Mouse (Mus musculus) olfactory bulb, adult 2 months (tissue): ENCODE measurements at regions not wholly inside any gene's neighbourhood (a gene's known extent, or its start where the extent isn't known, plus 50 kb on each side); places are given as distances from the start of the nearest gene placed in this dataset.

Experiments used
- H3K27ac ChIP-seq: fragments of 200-500 bp; 2 replicates; pipeline ENCODE4 v1.5.1; 2012; ENCODE audit warnings: low read depth, low read length; ENCODE audit not compliant: insufficient read depth
- H3K4me1 ChIP-seq: fragments of 200-500 bp; 2 replicates; pipeline ENCODE4 v1.6.1; 2012; ENCODE audit warnings: low read length; ENCODE audit not compliant: control insufficient read depth, insufficient read depth
- H3K4me3 ChIP-seq: fragments of 200-500 bp; 2 replicates; pipeline ENCODE4 v1.5.1; 2012; ENCODE audit warnings: mild to moderate bottlenecking, low read depth, low read length, moderate library complexity; ENCODE audit not compliant: insufficient read depth
- CTCF ChIP-seq: fragments of 200-500 bp; IDR thresholded peaks from 2 replicates; pipeline ENCODE4 v1.5.1; 2012; ENCODE audit warnings: low read depth, mild to moderate bottlenecking, low read length, moderate library complexity; ENCODE audit not compliant: insufficient read depth
- POLR2A ChIP-seq: fragments of 200-500 bp; IDR thresholded peaks from 2 replicates; pipeline ENCODE4 v1.6.1; 2012; ENCODE audit warnings: mild to moderate bottlenecking, low read depth, low read length, moderate library complexity; ENCODE audit not compliant: insufficient read depth
- WGBS: fragments of 180-500 bp; shearing (Covaris S2); methylation state at CpG from one replicate; pipeline ENCODE4 v1.1.7; 2018; 5-methylcytosine and 5-hydroxymethylcytosine counted together

DNA sequence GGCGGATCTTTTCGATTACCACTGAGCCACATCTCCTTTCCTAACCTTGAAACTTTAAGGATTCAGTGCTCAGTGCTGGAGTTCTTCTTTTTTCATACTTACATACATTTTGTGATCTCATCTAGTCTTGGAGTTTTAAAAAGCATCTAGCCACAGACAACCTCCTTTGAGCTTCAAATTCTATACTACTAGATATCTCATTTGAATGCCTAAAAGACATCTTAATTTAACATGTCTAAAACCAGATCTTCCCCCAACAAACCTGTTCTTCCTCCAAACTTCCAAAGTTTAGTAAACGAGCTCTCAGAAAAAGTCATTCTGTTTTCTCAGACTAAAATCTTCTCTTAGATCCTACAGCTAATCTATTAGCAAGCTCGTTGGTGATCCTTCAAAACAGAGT lies 2081.5 kb upstream of the Lrrc6 start:
- Histone ChIP-seq H3K4me3 (no peak overlapping the region), H3K4me1 (no peaks in the 10 kb centered on the region), H3K27ac (no peak overlapping the region)
- TF ChIP-seq POLR2A (no peak), CTCF (no peak)
- WGBS, result 88% methylated on average over 4 of the region's 4 CpGs

- Histone ChIP-seq H3K4me1 (no peaks in the 10 kb centered on the region), H3K27ac (no peak overlapping the region), H3K4me3 (no peak overlapping the region)
- TF ChIP-seq POLR2A (no peak), CTCF (no peak)
- WGBS, result 99% methylated on average over 2 of the region's 2 CpGs
These were observed 2078.8 kb upstream of the Lrrc6 start for GRCm38 (mm10) chr15:68579486-68579885.

- WGBS, result 56% methylated on average over 3 of the region's 3 CpGs
- Histone ChIP-seq H3K27ac (no peak overlapping the region), H3K4me3 (no peak overlapping the region), H3K4me1 (no peaks in the 10 kb centered on the region)
- TF ChIP-seq POLR2A, result no peak
- no peak for TF ChIP-seq CTCF
These were observed 2059.9 kb upstream of the Lrrc6 start for GRCm38 (mm10) chr15:68560654-68561053.

DNA sequence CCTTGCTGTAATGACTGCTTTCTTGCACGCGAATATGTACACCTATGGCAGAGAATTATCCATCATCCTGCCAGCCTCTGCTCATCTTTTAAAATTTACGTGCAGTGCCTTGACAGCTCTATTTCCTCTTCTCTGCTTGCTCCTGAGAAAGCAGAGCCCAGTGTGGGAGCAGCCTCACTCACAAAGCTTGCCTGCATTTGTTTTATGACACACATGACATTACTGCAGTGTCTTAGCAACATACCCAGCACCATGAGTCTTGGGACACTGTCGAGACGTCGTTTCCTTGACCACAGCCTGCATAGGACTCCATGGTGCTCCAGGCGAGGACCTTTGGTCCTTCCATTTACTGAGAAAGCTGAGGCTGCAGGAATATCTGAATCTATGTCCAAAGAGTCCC lies 2055.4 kb upstream of the Lrrc6 start:
- no peak for TF ChIP-seq CTCF
- no peak for TF ChIP-seq POLR2A
- Histone ChIP-seq H3K4me3 (no peak overlapping the region), H3K4me1 (no peaks in the 10 kb centered on the region), H3K27ac (no peak overlapping the region)
- WGBS, result 88% methylated on average over 7 of the region's 7 CpGs

DNA sequence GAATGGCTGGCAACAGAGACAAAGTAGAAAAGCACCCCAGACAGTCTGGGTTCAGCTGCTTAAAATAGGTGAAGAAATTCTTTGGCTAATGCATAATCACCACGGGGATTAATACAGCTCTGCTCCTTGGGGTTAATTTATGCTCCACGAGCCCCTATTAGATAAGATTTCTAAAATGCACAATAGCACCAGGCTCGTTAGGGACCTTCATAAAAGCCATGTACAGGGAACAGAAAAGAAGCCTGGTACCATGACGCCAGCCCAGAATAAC lies 2035.3 kb upstream of the Lrrc6 start:
- no peak for TF ChIP-seq POLR2A
- H3K27ac ChIP-seq, result no peak overlapping the region
- 31% methylated on average over 4 of the region's 4 CpGs for WGBS
- H3K4me1 ChIP-seq, result peaks cover 7% of the 10 kb centered on the region; the same call in 1 of the 2 replicates
- H3K4me3 ChIP-seq, result no peak overlapping the region

GRCm38 (mm10) chr15:68535297-68536054 lies 2034.8 kb upstream of the Lrrc6 start:
- no peak overlapping the region for H3K27ac ChIP-seq
- 46% methylated on average over 10 of the region's 10 CpGs for WGBS

GRCm38 (mm10) chr15:68520759-68521158 lies 2020.0 kb upstream of the Lrrc6 start:
- no peak overlapping the region for H3K4me3 ChIP-seq
- H3K4me1 ChIP-seq, result no peaks in the 10 kb centered on the region
- no peak overlapping the region for H3K27ac ChIP-seq
- WGBS, result 84% methylated on average over 2 of the region's 2 CpGs
- TF ChIP-seq CTCF (no peak), POLR2A (no peak)

More at GRCm38 (mm10) chr15:68535297-68536054, 2034.8 kb upstream of the Lrrc6 start:
- Histone ChIP-seq H3K4me3 (no peak overlapping the region), H3K4me1 (peaks cover 7% of the 10 kb centered on the region; the same call in 1 of the 2 replicates)
- no peak for TF ChIP-seq CTCF
- TF ChIP-seq POLR2A, result no peak

GRCm38 (mm10) chr15:68512431-68512830 lies 2011.7 kb upstream of the Lrrc6 start:
- H3K4me3 ChIP-seq, result no peak overlapping the region
- TF ChIP-seq CTCF (no peak), POLR2A (no peak)
- WGBS, result 88% methylated on average over 2 of the region's 2 CpGs
- H3K27ac ChIP-seq, result no peak overlapping the region
- no peaks in the 10 kb centered on the region for H3K4me1 ChIP-seq

- TF ChIP-seq CTCF (no peak), POLR2A (no peak)
- Histone ChIP-seq H3K4me3 (no peak overlapping the region), H3K27ac (no peak overlapping the region), H3K4me1 (no peaks in the 10 kb centered on the region)
- 87% methylated on average over 5 of the region's 5 CpGs for WGBS
These were observed 2007.5 kb upstream of the Lrrc6 start for GRCm38 (mm10) chr15:68508190-68508589.

DNA sequence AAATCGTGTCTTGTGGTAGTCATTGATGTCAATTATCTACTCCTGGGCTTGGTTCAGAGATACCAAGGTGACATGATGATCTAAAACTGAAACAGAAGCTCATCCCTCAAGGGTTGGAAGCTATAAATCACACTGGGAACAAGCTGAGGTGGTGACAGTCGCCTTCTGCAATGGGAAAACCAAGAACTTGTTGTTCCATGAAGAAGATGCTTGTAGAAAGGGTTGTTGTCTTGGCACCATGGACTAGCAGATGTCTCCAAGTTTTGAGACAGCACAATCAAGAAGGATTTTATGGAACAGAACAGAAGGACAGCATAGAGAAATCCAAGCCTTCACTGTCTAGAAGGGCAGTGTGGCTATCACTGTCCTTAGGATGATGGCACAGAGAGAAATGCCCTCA lies 2005.4 kb upstream of the Lrrc6 start:
- 85% methylated on average over 2 of the region's 2 CpGs for WGBS

More for the DNA sequence above, 2005.4 kb upstream of the Lrrc6 start:
- Histone ChIP-seq H3K4me3 (no peak overlapping the region), H3K4me1 (no peaks in the 10 kb centered on the region), H3K27ac (no peak overlapping the region)
- TF ChIP-seq POLR2A (no peak), CTCF (no peak)
